Mouse (Mus musculus) intestine, embryonic 14.5 days (tissue): ENCODE measurements at regions not wholly inside any gene's neighbourhood (a gene's known extent, or its start where the extent isn't known, plus 50 kb on each side); places are given as distances from the start of the nearest gene placed in this dataset.

Experiments used
- ATAC-seq: fragments of 200-750 bp; cut with Nextera tagmentation; replicated peaks from 2 replicates; pipeline ENCODE4 v1.8.0; 2017; ENCODE audit warnings: low read depth, moderate number of reproducible peaks, moderate TSS enrichment, moderate library complexity; ENCODE audit not compliant: low FRiP score, low TSS enrichment
- DNase-seq: peaks from one replicate; pipeline ENCODE4 v3.0.0-alpha.2; 2018; ENCODE audit warnings: low spot score
- H3K27ac ChIP-seq: fragments of 300-500 bp; sonication (generic); 2 replicates; pipeline ENCODE4 v1.5.1; 2014; ENCODE audit warnings: low read depth, mild to moderate bottlenecking, control low read depth
- H3K27me3 ChIP-seq: fragments of 300-500 bp; sonication (generic); replicated peaks from 2 replicates; pipeline ENCODE4 v1.6.1; 2014; ENCODE audit warnings: low read length, control low read depth; ENCODE audit not compliant: control insufficient read depth, insufficient read depth
- H3K36me3 ChIP-seq: fragments of 300-500 bp; sonication (generic); 2 replicates; pipeline ENCODE4 v1.6.1; 2014; ENCODE audit warnings: low read length, control low read depth; ENCODE audit not compliant: control insufficient read depth, insufficient read depth
- H3K4me1 ChIP-seq: fragments of 300-500 bp; sonication (generic); replicated peaks from 2 replicates; pipeline ENCODE4 v1.6.1; 2014; ENCODE audit warnings: low read length, control low read depth, mixed read lengths; ENCODE audit not compliant: control insufficient read depth, insufficient read depth
- H3K4me2 ChIP-seq: fragments of 300-500 bp; sonication (generic); 2 replicates; pipeline ENCODE4 v1.6.1; 2014; ENCODE audit warnings: low read length
- H3K4me3 ChIP-seq: fragments of 300-500 bp; sonication (generic); 2 replicates; pipeline ENCODE4 v1.5.1; 2014; ENCODE audit warnings: low read depth, low read length, control low read depth, mixed read lengths
- H3K9ac ChIP-seq: fragments of 300-500 bp; sonication (generic); 2 replicates; pipeline ENCODE4 v1.6.1; 2014; ENCODE audit warnings: mild to moderate bottlenecking, low read length
- H3K9me3 ChIP-seq: fragments of 300-500 bp; sonication (generic); 2 replicates; pipeline ENCODE4 v1.6.1; 2016; ENCODE audit warnings: low read length, control low read depth; ENCODE audit not compliant: control insufficient read depth
- WGBS: fragments of 180-500 bp; shearing (Covaris S2); extraction: QIAGEN DNeasy Blood & Tissue Kit; methylation state at CpG from one replicate; pipeline ENCODE4 v1.1.7; 2014; 5-methylcytosine and 5-hydroxymethylcytosine counted together

- ATAC-seq (no peak), DNase-seq (no peak)
- Histone ChIP-seq H3K27ac (no peak overlapping the region), H3K9me3 (no peaks in the 10 kb centered on the region), H3K4me3 (no peak overlapping the region), H3K4me2 (no peak overlapping the region), H3K9ac (no peak overlapping the region), H3K36me3 (no peaks in the 10 kb centered on the region), H3K4me1 (0 out of 2 replicates have a peak, but pooled peaks cover 4% of the 10 kb centered on the region), H3K27me3 (no peaks in the 10 kb centered on the region)
- 37% methylated on average over 3 of the region's 3 CpGs for WGBS
Measured at GRCm38 (mm10) chr3:137482546-137482945, 138.9 kb upstream of the Ddit4l start.

- H3K9me3 ChIP-seq: no peaks in the 10 kb centered on the region
- 56% methylated on average over 4 of the region's 4 CpGs for WGBS
Measured at GRCm38 (mm10) chr3:137482971-137483370, 138.4 kb upstream of the Ddit4l start.

DNA sequence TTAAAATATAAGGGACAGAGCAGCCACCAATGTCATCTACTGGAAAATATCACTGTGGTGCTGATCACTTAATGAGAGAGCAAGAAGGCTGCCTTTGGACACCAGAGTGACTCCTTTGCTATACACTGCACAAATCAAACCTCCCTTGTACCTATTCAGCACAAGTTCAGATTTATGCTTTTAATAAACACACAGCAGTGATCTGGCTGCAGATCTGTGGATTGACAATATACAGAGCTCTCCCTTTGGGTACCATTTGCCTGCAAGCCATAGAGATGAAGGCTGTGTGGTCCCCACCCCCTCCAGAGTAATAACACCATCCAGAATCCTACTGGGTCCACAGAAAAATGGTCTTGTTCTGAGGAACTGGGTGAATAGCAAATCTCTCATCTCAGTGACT is 131.8 kb upstream of the Ddit4l start:
- Histone ChIP-seq H3K27me3 (no peaks in the 10 kb centered on the region), H3K36me3 (no peaks in the 10 kb centered on the region), H3K4me2 (no peak overlapping the region), H3K4me3 (no peak overlapping the region), H3K9ac (no peak overlapping the region), H3K27ac (no peak overlapping the region), H3K4me1 (no peaks in the 10 kb centered on the region), H3K9me3 (no peaks in the 10 kb centered on the region)
- no peak for DNase-seq
- ATAC-seq: no peak

More at GRCm38 (mm10) chr3:137482971-137483370, 138.4 kb upstream of the Ddit4l start:
- H3K36me3 ChIP-seq: no peaks in the 10 kb centered on the region
- no peak overlapping the region for H3K4me3 ChIP-seq
- no peak for DNase-seq
- ATAC-seq: no peak
- no peak overlapping the region for H3K27ac ChIP-seq
- H3K9ac ChIP-seq: no peak overlapping the region
- 0 out of 2 replicates have a peak, but pooled peaks cover 4% of the 10 kb centered on the region for H3K4me1 ChIP-seq
- no peak overlapping the region for H3K4me2 ChIP-seq
- no peaks in the 10 kb centered on the region for H3K27me3 ChIP-seq

GRCm38 (mm10) chr3:137491508-137492019 is 129.8 kb upstream of the Ddit4l start:
- H3K9ac ChIP-seq: no peak overlapping the region
- H3K4me1 ChIP-seq: no peaks in the 10 kb centered on the region
- no peak for ATAC-seq
- H3K4me2 ChIP-seq: no peak overlapping the region
- H3K27me3 ChIP-seq: no peaks in the 10 kb centered on the region
- no peak overlapping the region for H3K4me3 ChIP-seq
- DNase-seq: no peak
- 74% methylated on average over 1 of the region's 1 CpGs for WGBS
- H3K27ac ChIP-seq: no peak overlapping the region
- no peaks in the 10 kb centered on the region for H3K36me3 ChIP-seq
- H3K9me3 ChIP-seq: no peaks in the 10 kb centered on the region

DNA sequence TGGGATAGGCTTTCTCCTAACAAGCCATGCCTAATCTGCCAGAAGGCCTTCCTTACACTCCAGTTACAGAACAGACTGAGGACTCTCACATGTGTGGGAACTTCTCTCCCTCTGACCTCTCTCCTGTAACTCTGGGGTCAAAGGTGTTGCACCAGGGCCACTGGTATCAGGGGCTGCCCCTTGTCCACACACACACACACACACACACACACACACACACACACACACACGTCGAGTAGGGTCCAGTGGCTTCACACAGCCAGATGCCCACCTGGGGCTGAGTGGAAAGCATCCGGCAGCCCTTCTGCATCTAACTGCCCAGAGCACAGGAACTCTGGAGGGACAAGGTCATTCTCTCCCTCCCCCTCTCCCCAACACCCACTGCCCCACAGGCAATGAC is 123.1 kb upstream of the Ddit4l start:
- Histone ChIP-seq H3K27me3 (no peaks in the 10 kb centered on the region), H3K4me1 (no peaks in the 10 kb centered on the region), H3K4me3 (no peak overlapping the region), H3K4me2 (no peak overlapping the region), H3K27ac (no peak overlapping the region), H3K9me3 (no peaks in the 10 kb centered on the region), H3K36me3 (no peaks in the 10 kb centered on the region), H3K9ac (no peak overlapping the region)
- WGBS: 75% methylated on average over 3 of the region's 3 CpGs
- ATAC-seq: no peak
- DNase-seq: no peak

DNA sequence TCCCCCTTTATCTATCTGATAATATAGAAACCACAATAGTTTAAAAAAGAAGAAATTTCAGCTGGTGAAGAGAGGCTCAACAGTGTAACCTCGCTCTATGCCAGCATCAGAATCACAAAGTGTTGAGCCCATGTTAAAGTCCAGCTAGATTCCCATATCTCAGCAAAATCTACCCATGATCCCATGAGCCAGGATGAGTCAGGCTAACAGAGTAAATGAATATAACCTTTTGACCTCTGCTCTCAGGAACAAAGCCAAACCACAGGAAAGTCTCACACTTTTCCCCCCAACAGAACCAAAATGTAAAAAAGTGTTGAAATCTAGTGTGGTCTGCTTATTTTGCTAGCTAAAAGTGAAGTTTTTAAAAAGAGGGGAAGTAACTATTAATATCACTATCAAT is 110.1 kb upstream of the Ddit4l start:
- H3K9me3 ChIP-seq: no peaks in the 10 kb centered on the region
- H3K4me1 ChIP-seq: no peaks in the 10 kb centered on the region
- H3K4me3 ChIP-seq: no peak overlapping the region
- H3K27me3 ChIP-seq: no peaks in the 10 kb centered on the region
- no peak overlapping the region for H3K4me2 ChIP-seq
- no peak for ATAC-seq
- WGBS: 85% methylated on average over 1 of the region's 1 CpGs
- H3K36me3 ChIP-seq: no peaks in the 10 kb centered on the region
- no peak overlapping the region for H3K9ac ChIP-seq
- no peak for DNase-seq
- no peak overlapping the region for H3K27ac ChIP-seq

DNA sequence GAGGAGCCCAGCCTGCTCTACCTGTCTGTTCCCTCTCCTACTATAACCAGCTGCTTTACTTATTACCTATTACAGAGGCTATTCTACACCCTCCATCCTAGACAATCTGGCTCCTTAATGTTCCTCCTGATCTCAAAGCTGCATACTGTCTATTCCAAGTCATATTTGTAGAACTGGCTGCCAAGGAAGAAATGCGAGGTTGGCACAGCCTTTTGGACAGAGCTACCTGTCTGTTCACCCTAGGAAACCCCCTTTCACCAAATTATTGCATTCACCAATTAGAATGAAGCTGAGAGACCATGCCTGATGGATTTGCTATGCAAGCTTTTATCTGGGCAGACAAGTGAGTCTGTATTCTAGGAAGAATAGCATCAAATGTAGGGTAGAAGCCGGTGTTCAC is 109.0 kb upstream of the Ddit4l start:
- H3K4me2 ChIP-seq: no peak overlapping the region
- ATAC-seq (no peak), DNase-seq (no peak)
- H3K9ac ChIP-seq: no peak overlapping the region
- no peak overlapping the region for H3K4me3 ChIP-seq
- H3K27ac ChIP-seq: no peak overlapping the region
- no peaks in the 10 kb centered on the region for H3K36me3 ChIP-seq
- no peaks in the 10 kb centered on the region for H3K4me1 ChIP-seq
- no peaks in the 10 kb centered on the region for H3K27me3 ChIP-seq
- no peaks in the 10 kb centered on the region for H3K9me3 ChIP-seq
- WGBS: 87% methylated on average over 2 of the region's 2 CpGs

DNA sequence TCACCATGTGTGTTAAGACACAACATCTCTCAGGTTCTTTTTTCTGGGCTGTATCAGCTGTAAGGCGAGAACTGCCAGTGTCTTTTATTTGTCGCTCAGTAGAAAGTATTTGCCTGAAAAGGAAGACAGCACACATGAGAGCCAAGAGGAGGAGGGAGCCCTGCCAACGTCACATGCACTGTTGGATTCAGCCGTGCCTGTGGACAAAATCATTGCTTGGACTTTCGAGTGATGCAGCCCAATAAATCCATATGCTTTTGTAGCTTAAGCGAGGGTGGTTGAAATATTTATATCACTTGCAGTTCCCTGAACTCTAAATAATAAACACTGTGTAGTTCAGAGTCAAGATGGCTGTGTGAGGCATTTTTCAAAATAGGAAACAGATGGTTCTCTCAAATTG is 108.4 kb upstream of the Ddit4l start:
- H3K4me1 ChIP-seq: no peaks in the 10 kb centered on the region
- H3K4me2 ChIP-seq: no peak overlapping the region
- H3K27me3 ChIP-seq: no peaks in the 10 kb centered on the region
- no peaks in the 10 kb centered on the region for H3K36me3 ChIP-seq
- ATAC-seq: no peak
- no peak overlapping the region for H3K9ac ChIP-seq
- no peak overlapping the region for H3K4me3 ChIP-seq
- no peaks in the 10 kb centered on the region for H3K9me3 ChIP-seq
- H3K27ac ChIP-seq: no peak overlapping the region
- WGBS: 41% methylated on average over 6 of the region's 6 CpGs
- DNase-seq: no peak

DNA sequence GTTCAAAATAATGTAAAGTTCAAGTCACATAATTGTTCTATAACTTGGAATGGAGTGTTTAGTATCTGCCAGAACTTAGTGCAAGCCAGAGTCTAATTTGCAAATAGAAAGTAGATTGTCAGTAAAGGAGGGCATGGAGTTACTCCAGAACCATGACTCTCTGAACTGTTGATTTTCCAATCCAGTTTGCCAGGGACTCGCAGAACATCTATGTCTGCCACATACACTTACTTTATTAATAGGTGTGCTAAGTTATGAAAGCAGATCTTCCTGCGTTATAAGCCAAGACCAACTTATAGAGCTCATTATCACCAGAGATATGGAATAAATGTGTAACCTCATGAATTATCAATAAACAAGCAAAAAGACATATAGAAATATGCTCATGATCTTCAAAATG is 107.2 kb upstream of the Ddit4l start:
- Histone ChIP-seq H3K4me2 (no peak overlapping the region), H3K27ac (no peak overlapping the region), H3K4me3 (no peak overlapping the region), H3K27me3 (no peaks in the 10 kb centered on the region), H3K9ac (no peak overlapping the region), H3K9me3 (no peaks in the 10 kb centered on the region), H3K36me3 (no peaks in the 10 kb centered on the region), H3K4me1 (no peaks in the 10 kb centered on the region)
- 90% methylated on average over 2 of the region's 2 CpGs for WGBS
- no peak for DNase-seq
- ATAC-seq: no peak
